Mouse (Mus musculus) liver, postnatal 0 days (tissue): ENCODE results near the gene Gm1043.

Experiments
- CTCF ChIP-seq: sonication (generic); IDR thresholded peaks from 2 replicates; pipeline ENCODE4 v1.5.1; 2016; ENCODE audit warnings: antibody characterized with exemption, low read depth
- EP300 ChIP-seq: IDR thresholded peaks from 2 replicates; pipeline ENCODE4 v1.6.1; 2016; ENCODE audit warnings: antibody characterized with exemption, low read depth, mild to moderate bottlenecking

GRCm38 (mm10) chr5:37118242-37118641 lies 33.1 kb downstream of the Gm1043 start:
- TF ChIP-seq CTCF (peak; percentile 74), EP300 (no peak)
